Mouse (Mus musculus) liver, adult (tissue): Measurements from ENCODE around the gene Arhgef28.

Experiments
- GATA4 ChIP-seq: IDR thresholded peaks from 2 replicates; pipeline ENCODE4 v1.6.1; 2014; ENCODE audit warnings: mild to moderate bottlenecking, low read length; ENCODE audit not compliant: insufficient replicate concordance

Arhgef28 gene

DNA sequence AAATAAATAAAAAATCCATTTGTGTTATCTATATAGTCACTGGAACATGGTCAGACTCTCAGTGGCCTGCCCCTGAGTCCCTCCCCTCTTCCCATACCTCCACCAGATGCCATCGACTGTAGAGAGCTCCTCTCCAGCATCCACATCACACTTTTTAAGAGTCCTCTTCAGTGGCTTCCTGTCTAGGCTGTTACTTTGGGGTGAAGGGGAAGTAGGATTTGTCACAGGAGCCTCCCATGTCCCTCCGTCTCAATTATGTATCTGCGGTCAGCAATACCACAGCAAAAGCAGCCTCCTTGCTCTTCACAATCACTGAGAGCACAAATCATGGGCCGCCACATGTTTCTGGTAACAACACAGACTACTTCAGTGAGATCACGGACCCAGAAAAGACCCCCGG lies 135.8 kb downstream of the Arhgef28 start:
- TF ChIP-seq GATA4: no peak

DNA sequence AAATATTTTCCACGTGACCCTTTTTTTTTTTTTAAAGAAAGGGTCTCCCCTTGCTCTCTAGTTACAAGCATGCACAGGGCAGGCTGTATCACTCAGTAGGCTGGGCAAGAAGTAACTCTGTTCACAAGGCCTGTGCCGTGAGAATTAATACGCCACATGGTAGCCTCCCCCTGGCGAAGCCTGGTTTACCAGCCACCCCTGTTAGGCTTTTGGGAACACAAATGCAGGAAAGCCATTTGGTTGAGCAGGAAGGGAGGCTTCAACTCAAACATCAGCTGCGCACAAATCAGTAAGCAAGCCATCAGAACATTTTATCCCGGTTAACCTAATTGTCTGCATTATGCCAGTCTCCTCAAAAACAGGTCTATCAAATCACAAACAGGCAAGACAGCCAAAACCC lies 136.6 kb downstream of the Arhgef28 start:
- no peak for TF ChIP-seq GATA4

DNA sequence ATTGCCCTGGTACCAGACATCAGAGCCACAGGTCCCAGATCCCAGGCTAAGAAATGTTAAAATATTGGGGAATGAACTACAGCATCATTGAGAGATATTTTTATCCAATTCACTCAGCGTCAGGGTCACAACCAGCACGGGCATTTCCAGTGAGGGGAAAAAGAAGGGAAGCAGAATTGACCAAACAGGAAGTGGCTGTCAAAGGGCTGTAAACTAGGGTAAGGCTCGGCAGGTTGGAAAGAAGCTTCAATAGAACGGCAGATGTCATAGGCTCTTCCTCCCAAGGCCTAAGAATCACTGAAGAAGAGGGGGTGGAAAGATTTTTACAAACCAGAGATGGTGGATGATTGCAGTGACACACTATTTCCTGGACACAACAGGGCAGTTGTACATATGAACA lies 143.4 kb downstream of the Arhgef28 start:
- TF ChIP-seq GATA4: no peak

DNA sequence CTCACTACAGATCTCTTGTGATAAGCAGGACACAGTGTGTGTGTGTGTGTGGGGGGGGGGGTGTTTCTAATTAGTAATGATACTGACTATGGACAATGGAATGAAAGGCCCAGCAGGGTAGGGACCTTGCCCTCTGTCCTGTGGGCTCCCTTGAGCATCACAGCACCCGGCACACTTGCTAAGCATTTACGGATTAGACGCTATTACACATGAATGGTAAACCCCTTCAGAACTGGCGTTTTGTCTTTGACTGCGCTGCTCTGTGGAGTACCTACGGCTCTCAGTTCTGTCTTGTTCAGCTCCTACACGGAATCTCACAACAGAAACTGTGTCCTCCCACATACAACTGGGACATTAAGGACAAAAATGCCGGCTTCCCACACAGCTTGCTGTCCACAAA lies 151.0 kb downstream of the Arhgef28 start:
- TF ChIP-seq GATA4: no peak

DNA sequence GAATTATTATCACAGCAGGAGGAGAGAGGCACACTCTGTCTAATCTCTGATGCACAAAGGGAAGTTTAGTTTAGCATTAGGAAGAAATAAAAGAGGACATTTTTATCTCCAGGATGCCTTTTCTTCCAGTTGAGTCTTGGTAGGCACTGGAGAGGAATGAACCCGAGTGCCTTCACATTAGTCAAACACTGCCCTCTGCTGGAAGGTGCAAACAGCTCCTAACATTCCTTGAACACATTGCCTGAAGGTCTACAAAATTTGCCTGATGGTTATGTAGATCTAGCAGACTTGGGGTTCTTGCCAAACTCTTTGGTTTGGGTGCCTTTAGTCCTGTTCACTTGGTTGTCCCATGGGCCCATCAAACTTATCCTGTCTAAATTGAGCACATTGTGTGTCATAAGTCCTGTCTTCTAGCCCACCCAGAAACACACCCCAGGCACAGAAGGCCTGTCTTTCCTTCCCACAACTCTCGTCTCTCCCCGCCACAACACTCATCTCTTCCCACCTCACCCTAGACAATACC lies 165.6 kb downstream of the Arhgef28 start:
- TF ChIP-seq GATA4: no peak

DNA sequence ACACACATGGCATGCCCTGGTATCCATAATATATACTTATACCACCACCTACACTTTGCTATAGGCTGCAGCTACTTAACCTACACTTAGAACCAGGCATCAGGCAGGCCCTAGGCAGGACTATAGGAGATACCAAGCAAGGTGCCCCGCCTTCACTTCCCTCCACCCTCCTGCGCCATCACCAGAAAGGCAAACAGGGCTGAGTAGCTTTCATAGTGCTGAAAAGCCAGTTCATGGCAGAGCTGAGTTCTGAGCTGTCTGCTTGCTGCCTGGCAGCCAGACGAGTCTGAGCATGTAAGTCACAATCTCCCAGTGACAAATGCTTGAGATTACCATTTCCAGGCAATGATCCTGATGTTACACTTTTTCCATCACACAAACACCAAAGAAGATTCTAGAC lies 167.5 kb downstream of the Arhgef28 start:
- TF ChIP-seq GATA4: no peak

DNA sequence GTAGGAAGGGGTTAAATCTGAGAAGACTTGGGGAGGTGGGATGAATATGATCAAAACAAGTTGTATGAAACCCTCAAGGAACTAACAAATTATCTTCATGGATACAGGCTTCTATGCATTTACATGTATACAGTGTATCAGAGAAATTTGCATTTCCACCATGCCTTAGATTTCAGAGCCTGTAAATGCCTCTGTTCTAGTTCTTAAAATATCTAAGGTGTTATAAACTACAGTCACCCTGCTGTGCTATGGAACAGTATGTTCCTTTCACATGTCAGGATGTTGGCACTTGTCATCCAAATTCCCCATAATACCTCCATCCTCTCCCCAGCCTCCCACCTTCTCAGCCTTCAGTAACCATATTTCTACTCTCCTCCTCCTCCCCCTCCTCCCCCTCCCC lies 168.5 kb downstream of the Arhgef28 start:
- no peak for TF ChIP-seq GATA4

DNA sequence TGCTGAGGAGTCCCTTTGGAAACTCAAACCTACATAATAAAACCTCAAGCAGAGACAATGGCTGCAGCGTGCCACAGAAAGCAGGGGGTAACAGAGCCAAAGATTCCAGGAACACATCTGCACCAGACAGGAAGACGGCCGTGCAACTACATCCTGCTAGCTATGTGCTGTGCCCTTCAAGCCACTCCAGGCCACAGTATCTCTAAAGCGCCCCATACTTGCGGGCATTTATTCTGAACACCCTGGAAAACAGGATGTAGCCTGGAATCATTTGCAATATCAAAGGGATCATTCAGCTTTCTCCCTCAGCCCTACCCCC lies 174.6 kb downstream of the Arhgef28 start:
- TF ChIP-seq GATA4: no peak; the same call in 1 of the 2 replicates

DNA sequence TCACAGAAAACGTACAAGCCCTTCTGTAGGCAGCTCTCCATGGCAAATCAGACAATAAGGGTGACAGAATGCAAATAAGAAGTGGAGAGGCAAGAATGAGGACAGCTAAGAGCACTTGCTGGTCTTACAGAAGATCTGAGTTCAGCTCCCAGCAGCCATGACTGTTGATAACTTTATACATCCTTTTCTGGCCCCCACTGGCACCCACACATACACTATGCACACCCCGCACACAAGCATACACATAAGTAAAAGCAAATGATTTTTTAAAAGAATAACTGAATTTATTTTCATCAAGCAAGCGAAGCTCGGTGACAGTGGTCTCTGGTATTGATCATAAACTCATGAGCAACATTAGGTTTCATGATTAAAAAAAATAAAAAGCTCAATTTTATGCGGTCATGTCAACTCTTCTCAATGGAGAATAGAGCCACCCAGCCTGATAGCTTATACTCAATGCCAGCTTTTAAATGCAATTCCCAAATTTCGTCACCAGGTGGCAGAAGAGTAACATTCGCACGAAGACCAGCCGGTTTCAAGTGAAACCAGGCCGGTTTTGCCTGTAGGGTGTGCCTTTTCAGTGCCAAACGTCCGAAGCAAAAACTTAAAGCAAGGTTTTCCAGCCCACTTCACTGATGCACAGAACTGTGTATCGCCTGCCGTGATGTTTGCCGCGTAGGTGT lies 175.1 kb downstream of the Arhgef28 start:
- no peak for TF ChIP-seq GATA4

DNA sequence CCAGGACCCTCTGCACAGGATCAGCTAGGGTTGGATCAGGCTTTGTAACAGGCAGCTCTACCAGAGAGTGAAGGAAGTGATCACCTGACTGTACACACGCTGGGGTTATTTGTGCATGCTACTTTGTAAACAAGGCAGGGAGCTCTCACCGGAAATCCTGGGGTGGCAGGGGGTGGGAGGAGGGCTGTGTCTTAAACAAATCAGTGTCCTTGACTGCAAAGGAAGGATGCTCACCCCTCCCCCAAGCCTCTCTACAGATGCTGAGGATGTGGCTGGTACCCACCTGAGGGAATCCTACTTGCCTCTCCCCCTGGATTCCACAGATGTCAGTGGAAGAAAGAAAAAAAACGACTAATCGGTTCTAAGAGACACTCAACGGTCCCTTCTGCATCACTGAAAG lies 176.2 kb downstream of the Arhgef28 start:
- no peak for TF ChIP-seq GATA4

DNA sequence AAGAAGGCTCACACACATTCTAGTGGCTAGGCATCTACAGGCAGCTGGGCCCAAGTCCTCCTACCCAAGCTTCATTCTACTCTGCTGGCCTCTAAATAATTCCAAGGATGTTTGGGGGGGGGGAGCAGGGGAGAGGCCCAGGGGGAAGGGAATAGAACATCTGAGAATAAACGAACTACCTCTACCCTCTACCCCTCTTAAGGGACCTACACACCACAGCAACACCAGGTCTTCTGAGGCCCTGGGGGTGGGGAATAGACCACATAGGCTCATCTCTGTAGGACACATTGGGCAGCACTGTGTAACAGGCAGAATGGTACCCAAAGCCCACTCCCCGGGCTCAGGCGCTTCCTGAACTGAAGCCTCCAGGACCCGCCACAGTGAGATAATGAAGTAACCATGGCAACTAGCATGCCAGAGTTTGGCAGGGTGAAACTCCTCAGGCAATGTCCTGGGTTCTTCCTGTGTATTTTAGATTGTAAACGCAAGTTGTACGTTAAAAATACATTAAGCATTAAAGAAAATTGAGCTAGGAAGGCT lies 177.5 kb downstream of the Arhgef28 start:
- TF ChIP-seq GATA4: no peak

DNA sequence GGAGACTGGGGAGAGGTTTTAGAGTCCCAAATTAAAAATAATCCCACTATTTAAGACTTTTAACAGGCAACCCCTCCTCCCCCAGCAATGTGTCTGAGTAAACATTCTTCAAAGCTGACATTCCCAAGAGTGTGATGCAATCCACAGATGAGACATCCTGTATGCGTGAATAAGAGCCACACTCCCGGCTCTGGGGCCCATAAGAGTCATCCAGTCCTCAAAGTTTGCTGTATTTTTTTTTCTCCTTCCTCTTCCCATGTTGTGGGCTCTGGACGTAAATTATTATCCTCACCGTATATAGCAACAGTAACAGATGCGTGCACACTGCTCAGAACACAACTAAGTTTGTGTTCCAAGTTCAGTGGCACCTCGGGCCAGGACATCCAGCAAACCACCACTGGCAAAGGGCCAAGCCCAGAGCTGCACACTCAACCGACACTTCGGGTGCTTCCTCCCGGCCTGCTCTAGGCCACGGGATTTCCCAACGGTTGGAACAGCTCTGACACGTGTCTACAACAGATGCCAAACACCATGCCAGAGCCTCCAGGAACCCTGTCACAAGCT lies 178.5 kb downstream of the Arhgef28 start:
- no peak for TF ChIP-seq GATA4

DNA sequence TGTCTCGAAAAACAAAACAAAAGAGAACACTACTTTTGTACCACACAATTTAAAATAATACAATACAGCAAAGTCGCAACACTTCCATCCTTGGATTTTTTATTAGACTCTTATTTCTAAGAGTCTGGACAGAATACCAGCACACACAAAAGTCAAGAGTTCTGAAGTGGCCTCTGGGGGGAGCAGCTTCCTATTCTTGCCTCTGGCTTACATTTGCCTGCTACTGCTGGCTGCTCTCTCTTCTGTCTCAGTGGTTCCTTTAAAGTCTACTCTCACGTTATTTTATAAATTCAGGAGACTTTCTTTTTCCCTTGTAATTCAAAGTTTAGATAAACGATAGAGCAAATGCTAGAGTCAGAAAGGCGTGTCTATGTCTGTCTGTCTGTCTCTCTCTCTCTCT lies 179.1 kb downstream of the Arhgef28 start:
- TF ChIP-seq GATA4: no peak

DNA sequence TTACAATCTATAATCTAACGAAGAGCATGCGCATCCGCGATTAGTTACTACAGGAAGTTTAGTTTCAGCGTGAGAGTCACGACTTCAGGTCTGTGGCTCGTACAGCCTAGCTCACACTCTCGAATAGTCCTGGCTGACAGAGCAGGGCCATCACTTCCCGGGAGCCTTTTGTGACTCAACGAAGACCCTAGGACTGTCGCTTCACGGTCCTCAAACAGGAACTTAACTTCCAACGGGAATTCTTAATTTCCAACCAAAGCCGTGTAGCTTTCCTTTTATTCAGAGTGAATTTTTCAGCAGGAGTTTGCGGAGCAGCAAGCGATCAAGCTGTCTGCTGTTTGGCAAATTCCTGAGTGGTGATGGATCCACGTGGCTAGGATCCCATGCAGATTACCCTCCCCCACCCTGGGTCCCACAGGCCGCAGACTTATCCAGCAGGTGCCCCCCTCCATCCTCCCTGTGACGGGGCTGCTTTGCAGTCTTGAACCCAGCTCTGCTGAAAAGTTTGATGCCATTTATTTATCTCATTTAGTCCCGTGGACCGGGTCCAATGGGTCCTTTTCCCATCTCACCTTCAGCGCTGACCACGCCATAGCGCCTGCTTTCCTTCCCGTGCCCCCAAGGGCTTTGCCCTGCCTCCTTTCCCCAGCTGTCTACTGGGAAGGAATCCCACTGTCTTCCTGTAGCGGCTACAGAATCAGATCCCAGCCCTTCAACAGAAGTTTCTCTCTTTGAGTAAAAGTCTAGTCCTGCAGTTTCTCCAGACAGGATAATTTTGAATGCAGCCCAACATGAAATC lies 180.3 kb downstream of the Arhgef28 start:
- no peak for TF ChIP-seq GATA4

DNA sequence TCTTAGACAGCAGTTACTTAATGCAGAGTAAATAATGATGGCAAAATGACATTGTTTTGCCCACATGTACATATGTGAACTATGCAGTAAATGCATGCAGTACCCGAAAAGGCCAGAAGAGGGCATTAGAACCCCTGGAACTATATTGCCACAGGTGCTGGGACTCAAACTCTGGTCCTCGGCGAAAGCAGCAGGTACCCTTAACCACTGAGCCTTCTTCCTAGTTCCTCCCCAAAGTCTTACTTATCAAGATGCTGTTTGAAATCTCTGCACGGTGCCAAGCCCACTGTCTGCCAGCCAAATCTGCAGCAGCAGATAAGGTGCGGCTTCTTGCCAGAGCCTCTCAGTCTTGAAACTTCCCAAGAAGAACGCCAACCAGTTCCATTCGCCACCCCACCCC lies 181.1 kb downstream of the Arhgef28 start:
- TF ChIP-seq GATA4: no peak

DNA sequence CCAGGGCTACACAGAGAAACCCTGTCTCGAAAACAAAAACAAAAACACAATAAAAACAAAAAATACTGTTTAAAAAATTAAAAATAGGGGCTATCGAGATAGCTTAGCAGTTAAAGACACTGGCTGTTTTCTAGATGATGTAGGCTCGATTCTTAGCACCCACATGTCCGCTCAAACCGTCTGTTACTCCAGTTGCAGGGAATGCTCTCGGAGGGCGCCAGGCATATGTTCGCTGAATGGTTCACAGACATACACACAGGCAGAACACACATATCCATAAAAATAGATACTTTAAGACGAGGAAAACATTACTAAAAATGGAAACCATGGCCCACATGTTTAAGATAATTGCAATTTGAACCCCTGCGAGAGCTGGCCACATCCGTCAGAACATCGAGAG lies 181.6 kb downstream of the Arhgef28 start:
- TF ChIP-seq GATA4: no peak
